Mouse (Mus musculus) heart, postnatal 25 days (tissue): ENCODE measurements around the gene Dnajb3. TPM values are rescaled to one million over a fixed set of nuclear protein-coding genes. Genes with fewer than 3 reads are reported as not detected.
A peak's percentile ranks its signal among the peaks of the same experiment; 100 is the strongest.
"Not testable (repeated sequence)": the region's sequence is repeated elsewhere in the genome, so short reads cannot be mapped to it uniquely, and the experiment has no call there.

Experiments used
- DNase-seq: peaks from one replicate; pipeline ENCODE4 v3.0.0; 2022; ENCODE audit warnings: low spot score
- intact Hi-C: fragments of 180-260 bp; cut with DNase I; formaldehyde crosslinking; loops from one replicate; pipeline ENCODE4 v1.15.1; 2025
- total RNA-seq, 2 experiments: library from RNA; stranded (reverse); gene quantifications; 2 replicates each; pipeline ENCODE4 v1.2.3; 2021

Gene Dnajb3
- total RNA-seq, 2 experiments from 2014 or later = 0.42 TPM

GRCm38 (mm10) chr1:88232664-88233380, 27.2 kb upstream of the Dnajb3 start:
- DNase-seq = no peak
- intact Hi-C loops = no loop called here

- intact Hi-C loops = no loop called here
- DNase-seq = no peak
Observed at GRCm38 (mm10) chr1:88231803-88232499, 26.4 kb upstream of the Dnajb3 start.

- DNase-seq = peak; percentile 3
- intact Hi-C loops = no loop called here
Observed at GRCm38 (mm10) chr1:88230981-88231802, 25.6 kb upstream of the Dnajb3 start.

- DNase-seq = peak; percentile 6
- intact Hi-C loops = no loop called here
Observed at GRCm38 (mm10) chr1:88230421-88230820, 24.8 kb upstream of the Dnajb3 start.

GRCm38 (mm10) chr1:88229986-88230385, 24.4 kb upstream of the Dnajb3 start:
- DNase-seq = peak; percentile 13
- intact Hi-C loops = no loop called here

GRCm38 (mm10) chr1:88229566-88229965, 24.0 kb upstream of the Dnajb3 start:
- intact Hi-C loops = no loop called here
- peak; percentile 1 for DNase-seq

- intact Hi-C loops = no loop called here
- DNase-seq = peak; percentile 16
Observed at GRCm38 (mm10) chr1:88228121-88228520, 22.5 kb upstream of the Dnajb3 start.

- peak; percentile 1 for DNase-seq
- intact Hi-C loops = no loop called here
Observed at GRCm38 (mm10) chr1:88227482-88227881, 21.9 kb upstream of the Dnajb3 start.

GRCm38 (mm10) chr1:88226670-88227379, 21.2 kb upstream of the Dnajb3 start, which contains the start of gene Mroh2a:
TSS of gene Mroh2a (plus strand) at chr1:88226986.
- DNase-seq = peak; percentile 12
- intact Hi-C loops = no loop called here

- intact Hi-C loops = no loop called here
- peak; percentile 1 for DNase-seq
Observed at GRCm38 (mm10) chr1:88225741-88226140, 20.2 kb upstream of the Dnajb3 start.

- intact Hi-C loops = not testable (repeated sequence)
Observed at GRCm38 (mm10) chr1:88225301-88225700, 19.7 kb upstream of the Dnajb3 start.

GRCm38 (mm10) chr1:88224029-88224776, 18.6 kb upstream of the Dnajb3 start:
- intact Hi-C loops = no loop called here

More at GRCm38 (mm10) chr1:88225301-88225700, 19.7 kb upstream of the Dnajb3 start:
- DNase-seq = peak; percentile 0

GRCm38 (mm10) chr1:88223591-88223990, 18.0 kb upstream of the Dnajb3 start:
- intact Hi-C loops = no loop called here
- DNase-seq = no peak

More at GRCm38 (mm10) chr1:88224029-88224776, 18.6 kb upstream of the Dnajb3 start:
- no peak for DNase-seq

- intact Hi-C loops, DNase-seq: not testable (repeated sequence)
Observed at GRCm38 (mm10) chr1:88223011-88223515, 17.5 kb upstream of the Dnajb3 start.

- DNase-seq = no peak
Observed at GRCm38 (mm10) chr1:88222216-88222615, 16.6 kb upstream of the Dnajb3 start.

GRCm38 (mm10) chr1:88220336-88220735, 14.8 kb upstream of the Dnajb3 start:
- intact Hi-C loops = no loop called here
- DNase-seq = no peak

More at GRCm38 (mm10) chr1:88222216-88222615, 16.6 kb upstream of the Dnajb3 start:
- intact Hi-C loops = no loop called here

- DNase-seq = no peak
- intact Hi-C loops = no loop called here
Observed at GRCm38 (mm10) chr1:88219054-88219453, 13.5 kb upstream of the Dnajb3 start.

- no peak for DNase-seq
- intact Hi-C loops = no loop called here
Observed at GRCm38 (mm10) chr1:88218591-88218990, 13.0 kb upstream of the Dnajb3 start.

GRCm38 (mm10) chr1:88218051-88218450, 12.5 kb upstream of the Dnajb3 start:
- intact Hi-C loops = no loop called here

More at GRCm38 (mm10) chr1:88218051-88218450, 12.5 kb upstream of the Dnajb3 start:
- DNase-seq = no peak
